Mouse (Mus musculus) MEL (cell line): Measurements from ENCODE around the gene Itpr1. TPM values are rescaled to one million over a fixed set of nuclear protein-coding genes. Genes with fewer than 3 reads are reported as not detected.

Experiments used
- DNase-seq: peaks from one replicate; pipeline ENCODE4 v3.0.0; 2011; ENCODE audit warnings: low read depth, low spot score
- H3K27ac ChIP-seq: 2 replicates; pipeline ENCODE4 v1.5.1; 2012; ENCODE audit warnings: low read depth, mild to moderate bottlenecking, control low read depth, low read length, moderate library complexity; ENCODE audit not compliant: control insufficient read depth
- H3K27me3 ChIP-seq, 2 experiments: fragments of 150-350 bp in 1 of 2; sonication (generic) in 1 of 2; 2 replicates each; pipeline ENCODE4 v1.6.1; 2012; ENCODE audit warnings: low read length in 2 of 2, mild to moderate bottlenecking in 2 of 2, improper control_type of control experiment in 1 of 2, moderate library complexity in 1 of 2; ENCODE audit not compliant: insufficient read depth in 2 of 2, control insufficient read depth in 1 of 2
- H3K36me3 ChIP-seq, 2 experiments: 2 replicates each; pipeline ENCODE4 v1.6.1; 2012 to 2014; ENCODE audit warnings: low read length in 2 of 2, improper control_type of control experiment in 1 of 2, inconsistent platforms in 1 of 2, mild to moderate bottlenecking in 1 of 2; ENCODE audit not compliant: insufficient read depth in 2 of 2, control insufficient read depth in 1 of 2
- H3K4me1 ChIP-seq, 2 experiments: fragments of 150-350 bp in 1 of 2; sonication (generic) in 1 of 2; 2 replicates each; pipeline ENCODE4 v1.6.1; 2012; ENCODE audit warnings: low read length in 2 of 2, improper control_type of control experiment in 1 of 2, mild to moderate bottlenecking in 1 of 2; ENCODE audit not compliant: insufficient read depth in 2 of 2, control insufficient read depth in 1 of 2
- H3K4me3 ChIP-seq, 2 experiments: fragments of 150-350 bp in 1 of 2; sonication (generic) in 1 of 2; 2 replicates each; pipeline ENCODE4 v1.5.1; 2012; ENCODE audit warnings: low read depth in 2 of 2, low read length in 2 of 2, mild to moderate bottlenecking in 2 of 2, moderate library complexity in 2 of 2, control low read depth in 1 of 2, improper control_type of control experiment in 1 of 2; ENCODE audit not compliant: control insufficient read depth in 1 of 2, insufficient read depth in 1 of 2
- H3K79me2 ChIP-seq: 2 replicates; pipeline ENCODE4 v1.6.1; 2012; ENCODE audit warnings: mild to moderate bottlenecking, low read length, moderate library complexity; ENCODE audit not compliant: control insufficient read depth, poor library complexity, insufficient read depth
- H3K9ac ChIP-seq: 2 replicates; pipeline ENCODE4 v1.6.1; 2012; ENCODE audit warnings: low read depth, mild to moderate bottlenecking, control low read depth, low read length, moderate library complexity; ENCODE audit not compliant: control insufficient read depth, poor library complexity, severe bottlenecking
- H3K9me3 ChIP-seq: fragments of 150-350 bp; sonication (generic); replicated peaks from 2 replicates; pipeline ENCODE4 v1.6.1; 2012; ENCODE audit warnings: mild to moderate bottlenecking, low read length, improper control_type of control experiment, moderate library complexity; ENCODE audit not compliant: insufficient read depth
- CHD2 ChIP-seq: IDR thresholded peaks from 2 replicates; pipeline ENCODE4 v1.6.1; 2011; ENCODE audit warnings: low read length, improper control_type of control experiment
- E2F4 ChIP-seq: IDR thresholded peaks from 2 replicates; pipeline ENCODE4 v1.6.1; 2011; ENCODE audit warnings: low read depth, low read length, improper control_type of control experiment, borderline replicate concordance
- EP300 ChIP-seq, 2 experiments: IDR thresholded peaks; 2 replicates each; pipeline ENCODE4 v1.6.1; 2011; ENCODE audit warnings: improper control_type of control experiment in 2 of 2, low read length in 2 of 2, low read depth in 1 of 2, mild to moderate bottlenecking in 1 of 2
- ETS1 ChIP-seq: IDR thresholded peaks from 2 replicates; pipeline ENCODE4 v1.6.1; 2012; ENCODE audit warnings: low read depth, mild to moderate bottlenecking, inconsistent platforms, low read length, improper control_type of control experiment, moderate library complexity
- MAZ ChIP-seq: IDR thresholded peaks from 2 replicates; pipeline ENCODE4 v1.6.1; 2012; ENCODE audit warnings: low read depth, mild to moderate bottlenecking, inconsistent platforms, low read length, improper control_type of control experiment
- MEF2A ChIP-seq: IDR thresholded peaks from 2 replicates; pipeline ENCODE4 v1.6.1; 2014; ENCODE audit warnings: low read depth, mild to moderate bottlenecking, inconsistent platforms, low read length, improper control_type of control experiment; ENCODE audit not compliant: poor library complexity, insufficient replicate concordance, severe bottlenecking; ENCODE audit errors: extremely low read depth
- MXI1 ChIP-seq: IDR thresholded peaks from 2 replicates; pipeline ENCODE4 v1.6.1; 2011; ENCODE audit warnings: mild to moderate bottlenecking, low read depth, low read length, improper control_type of control experiment
- MYB ChIP-seq: IDR thresholded peaks from 2 replicates; pipeline ENCODE4 v1.6.1; 2011; ENCODE audit warnings: mild to moderate bottlenecking, low read depth, low read length, improper control_type of control experiment
- NELFE ChIP-seq: IDR thresholded peaks from 2 replicates; pipeline ENCODE4 v1.6.1; 2011; ENCODE audit warnings: low read depth, low read length, improper control_type of control experiment
- POLR2A ChIP-seq, 2 experiments: IDR thresholded peaks; 2 replicates each; pipeline ENCODE4 v1.6.1; 2011 to 2012; ENCODE audit warnings: low read length in 2 of 2, mild to moderate bottlenecking in 2 of 2, control low read depth in 1 of 2, improper control_type of control experiment in 1 of 2, low read depth in 1 of 2, moderate library complexity in 1 of 2; ENCODE audit not compliant: control insufficient read depth in 1 of 2, insufficient read depth in 1 of 2, poor library complexity in 1 of 2
- POLR2AphosphoS2 ChIP-seq: IDR thresholded peaks from 2 replicates; pipeline ENCODE4 v1.6.1; 2011; ENCODE audit warnings: low read length, improper control_type of control experiment
- POLR2AphosphoS5 ChIP-seq: IDR thresholded peaks from 2 replicates; pipeline ENCODE4 v1.6.1; 2012; ENCODE audit warnings: low read depth, borderline replicate concordance, mild to moderate bottlenecking, inconsistent platforms, low read length, moderate library complexity, mixed read lengths
- RAD21 ChIP-seq: IDR thresholded peaks from 2 replicates; pipeline ENCODE4 v1.6.1; 2011; ENCODE audit warnings: mild to moderate bottlenecking, low read depth, low read length, improper control_type of control experiment
- SMC3 ChIP-seq: IDR thresholded peaks from 2 replicates; pipeline ENCODE4 v1.6.1; 2011; ENCODE audit warnings: low read depth, low read length, improper control_type of control experiment
- TBP ChIP-seq: IDR thresholded peaks from 2 replicates; pipeline ENCODE4 v1.8.0; 2011; ENCODE audit warnings: low read depth, low read length, improper control_type of control experiment
- TCF12 ChIP-seq: IDR thresholded peaks from 2 replicates; pipeline ENCODE4 v1.6.1; 2014; ENCODE audit warnings: low read depth, mild to moderate bottlenecking, inconsistent platforms, low read length, improper control_type of control experiment, moderate library complexity
- USF1 ChIP-seq: IDR thresholded peaks from 2 replicates; pipeline ENCODE4 v1.6.1; 2014; ENCODE audit warnings: low read depth, mild to moderate bottlenecking, inconsistent platforms, low read length, improper control_type of control experiment, moderate library complexity
- ZC3H11A ChIP-seq: IDR thresholded peaks from 2 replicates; pipeline ENCODE4 v1.6.1; 2012; ENCODE audit warnings: low read depth, mild to moderate bottlenecking, inconsistent platforms, low read length, improper control_type of control experiment
- ZKSCAN1 ChIP-seq: IDR thresholded peaks from 2 replicates; pipeline ENCODE4 v1.6.1; 2012; ENCODE audit warnings: low read depth, mild to moderate bottlenecking, inconsistent platforms, low read length, improper control_type of control experiment, moderate library complexity
- ZMIZ1 ChIP-seq: IDR thresholded peaks from 2 replicates; pipeline ENCODE4 v1.6.1; 2012; ENCODE audit warnings: low read depth, mild to moderate bottlenecking, inconsistent platforms, low read length, improper control_type of control experiment, moderate library complexity
- polyA plus RNA-seq, 2 experiments: library from polyadenylated mRNA; stranded (reverse) in 1 of 2; unstranded in 1 of 2; fragments of >175 nt in 1 of 2; fragments of >200 nt in 1 of 2; gene quantifications; 2 replicates each; pipeline versions ENCODE4 v1.2.1 to v1.2.4; 2012; ENCODE audit warnings: low replicate concordance in 2 of 2, low read depth in 1 of 2; ENCODE audit not compliant: insufficient read length in 2 of 2, insufficient read depth in 1 of 2, missing spikeins in 1 of 2
- total RNA-seq: library from RNA; depleted of rRNA; stranded (reverse); fragments of 300-350 nt; gene quantifications from 2 replicates; pipeline ENCODE4 v1.2.3, GENCODE M21; 2012

Itpr1 gene
- total and polyA plus RNA-seq, 3 experiments: 15.6 to 19.0 TPM; not detected in 1

GRCm38 (mm10) chr6:108571042-108571590 is 358.2 kb downstream of the Itpr1 start (continued):
- TF ChIP-seq MXI1 (peak; percentile 68), CHD2 (no peak), MEF2A (no peak), POLR2AphosphoS2 (no peak), ETS1 (peak; percentile 59), POLR2A (IDR thresholded peaks at IDR 0.05; ENCODE audit: control insufficient read depth in 1 of 2, insufficient read depth in 1 of 2, low read depth in 1 of 2, low read length in 2 of 2, poor library complexity in 1 of 2) (no peak; a peak in 1 of 4 replicates), TCF12 (0 out of 2 replicates have a peak, but pooled peaks have one; percentile 0), TBP (no peak), USF1 (peak; percentile 71), EP300 (IDR thresholded peaks at IDR 0.05; ENCODE audit: low read depth in 1 of 2, low read length in 2 of 2) (peak; percentile 9 to 25; a peak in 2 of 4 replicates)

DNA sequence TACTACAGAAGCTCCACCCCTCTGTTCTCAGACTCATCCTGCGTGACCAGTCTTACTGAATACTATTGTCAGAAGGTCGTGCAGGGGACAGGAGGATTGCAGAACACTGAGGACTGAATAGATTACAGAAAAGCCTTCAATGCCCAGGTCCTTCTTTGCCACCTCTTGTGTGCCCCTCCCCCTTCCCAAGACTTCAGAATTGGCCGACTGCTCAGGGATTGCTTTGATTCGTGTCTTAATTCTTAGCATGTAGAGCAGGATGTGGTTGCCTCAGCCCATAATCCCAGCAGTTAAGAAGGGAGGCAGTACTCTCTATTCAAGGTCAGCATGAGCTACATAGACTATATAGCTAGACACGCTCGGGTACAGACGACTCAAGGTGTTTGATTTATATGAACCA is 359.8 kb downstream of the Itpr1 start:
- DNase-seq: no peak
- TF ChIP-seq RAD21 (no peak), USF1 (no peak), ZC3H11A (no peak), NELFE (no peak), ZKSCAN1 (no peak), SMC3 (no peak), E2F4 (no peak)

GRCm38 (mm10) chr6:108577056-108577455 is 364.2 kb downstream of the Itpr1 start:
- Histone ChIP-seq H3K79me2 (no peaks in the 10 kb centered on the region), H3K4me3 (no peak overlapping the region), H3K36me3 (no peaks in the 10 kb centered on the region), H3K27me3 (peaks cover 2 to 4% of the 10 kb centered on the region in 2 experiments; a peak in 2 of 4 replicates), H3K27ac (no peak overlapping the region), H3K9ac (no peak overlapping the region), H3K9me3 (no peaks in the 10 kb centered on the region), H3K4me1 (no peaks in the 10 kb centered on the region)
- no peak for TF ChIP-seq MYB
- TF ChIP-seq ZKSCAN1: no peak
- TF ChIP-seq POLR2A (IDR thresholded peaks at IDR 0.05; ENCODE audit: control insufficient read depth in 1 of 2, insufficient read depth in 1 of 2, low read depth in 1 of 2, low read length in 2 of 2, poor library complexity in 1 of 2): no peak
- TF ChIP-seq ZMIZ1: no peak
- TF ChIP-seq MEF2A: no peak
- no peak for TF ChIP-seq POLR2AphosphoS5
- TF ChIP-seq RAD21: no peak
- TF ChIP-seq EP300 (IDR thresholded peaks at IDR 0.05; ENCODE audit: low read depth in 1 of 2, low read length in 2 of 2): no peak
- TF ChIP-seq MAZ: no peak
- no peak for DNase-seq

More for the DNA sequence above, 359.8 kb downstream of the Itpr1 start:
- peaks cover 0 to 3% of the 10 kb centered on the region in 2 experiments; a peak in 2 of 4 replicates for H3K36me3 ChIP-seq
- H3K79me2 ChIP-seq: no peaks in the 10 kb centered on the region
- H3K9me3 ChIP-seq: no peaks in the 10 kb centered on the region
- H3K27me3 ChIP-seq: no peaks in the 10 kb centered on the region
- no peak overlapping the region for H3K27ac ChIP-seq
- peaks cover 0 to 10% of the 10 kb centered on the region in 2 experiments; a peak in 3 of 4 replicates for H3K4me1 ChIP-seq
- no peak overlapping the region for H3K9ac ChIP-seq
- no peak overlapping the region for H3K4me3 ChIP-seq
